Mouse (Mus musculus) neural tube, embryonic 15.5 days (tissue): ENCODE results near the gene Eno1. TPM values are rescaled to one million over a fixed set of nuclear protein-coding genes. Genes with fewer than 3 reads are reported as not detected.
"Not testable (repeated sequence)": the region's sequence is repeated elsewhere in the genome, so short reads cannot be mapped to it uniquely, and the experiment has no call there.

ENCODE experiments used
- ATAC-seq: fragments of 200-750 bp; cut with Nextera tagmentation; 2 replicates; pipeline ENCODE4 v1.8.0; 2017; ENCODE audit warnings: mild to moderate bottlenecking, moderate TSS enrichment, moderate library complexity; ENCODE audit not compliant: low FRiP score
- H3K27ac ChIP-seq: fragments of 300-500 bp; sonication (generic); replicated peaks from 2 replicates; pipeline ENCODE4 v1.5.1; 2015; ENCODE audit warnings: mild to moderate bottlenecking, inconsistent platforms
- H3K27me3 ChIP-seq: fragments of 300-500 bp; sonication (generic); replicated peaks from 2 replicates; pipeline ENCODE4 v1.6.1; 2015; ENCODE audit warnings: inconsistent platforms
- H3K36me3 ChIP-seq: fragments of 300-500 bp; sonication (generic); 2 replicates; pipeline ENCODE4 v1.6.1; 2015; ENCODE audit warnings: inconsistent platforms
- H3K4me1 ChIP-seq: fragments of 300-500 bp; sonication (generic); 2 replicates; pipeline ENCODE4 v1.6.1; 2015; ENCODE audit warnings: inconsistent platforms
- H3K4me2 ChIP-seq: fragments of 300-500 bp; sonication (generic); 2 replicates; pipeline ENCODE4 v1.6.1; 2015; ENCODE audit warnings: inconsistent platforms, mild to moderate bottlenecking, moderate library complexity
- H3K4me3 ChIP-seq: fragments of 300-500 bp; sonication (generic); replicated peaks from 2 replicates; pipeline ENCODE4 v1.5.1; 2015; ENCODE audit warnings: mild to moderate bottlenecking, inconsistent platforms
- H3K9ac ChIP-seq: fragments of 300-500 bp; sonication (generic); replicated peaks from 2 replicates; pipeline ENCODE4 v1.6.1; 2015; ENCODE audit warnings: mild to moderate bottlenecking, inconsistent platforms
- H3K9me3 ChIP-seq: fragments of 300-500 bp; sonication (generic); replicated peaks from 2 replicates; pipeline ENCODE4 v1.6.1; 2016; ENCODE audit warnings: inconsistent platforms
- WGBS: fragments of 180-500 bp; shearing (Covaris S2); methylation state at CpG from one replicate; pipeline ENCODE4 v1.1.7; 2015; ENCODE audit warnings: mixed read lengths; 5-methylcytosine and 5-hydroxymethylcytosine counted together
- polyA plus RNA-seq: library from polyadenylated mRNA; unstranded; fragments of >200 nt; fragmentation: Nextera tagmentation; extraction: Ambion mirVana; gene quantifications from 2 replicates; pipeline ENCODE4 v1.2.1, GENCODE M21; 2015

The Eno1 gene
- polyA plus RNA-seq, 1 experiment from 2014 or later = 1,173 TPM

DNA sequence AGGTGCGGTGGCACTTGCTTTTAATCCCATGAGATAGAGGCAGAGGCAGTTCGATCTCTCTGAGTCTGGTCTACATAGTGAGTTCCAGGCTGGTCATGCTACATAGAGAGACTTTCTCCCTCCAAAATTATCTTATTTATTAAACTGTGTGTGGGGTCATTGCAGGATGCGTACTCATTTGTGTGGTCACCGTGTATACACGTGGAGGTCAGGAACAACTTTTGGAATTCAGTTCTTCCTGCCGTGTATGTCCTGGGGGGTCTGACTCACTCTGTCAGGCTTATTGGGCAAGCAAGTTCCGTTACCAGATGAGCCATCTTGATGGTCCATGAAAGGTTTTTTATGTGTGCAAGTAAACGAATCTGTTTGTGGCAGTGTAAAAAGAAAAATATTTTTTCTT, 50.5 kb downstream of the Eno1 start:
- H3K27ac ChIP-seq = no peak overlapping the region
- H3K4me2 ChIP-seq = no peak overlapping the region
- no peak overlapping the region for H3K9ac ChIP-seq
- 81% methylated on average over 8 of the region's 8 CpGs for WGBS
- no peak overlapping the region for H3K4me3 ChIP-seq
- no peaks in the 10 kb centered on the region for H3K9me3 ChIP-seq
- H3K36me3 ChIP-seq = no peaks in the 10 kb centered on the region
- ATAC-seq = no peak
- H3K27me3 ChIP-seq = no peaks in the 10 kb centered on the region
- H3K4me1 ChIP-seq = peaks cover 42% of the 10 kb centered on the region

DNA sequence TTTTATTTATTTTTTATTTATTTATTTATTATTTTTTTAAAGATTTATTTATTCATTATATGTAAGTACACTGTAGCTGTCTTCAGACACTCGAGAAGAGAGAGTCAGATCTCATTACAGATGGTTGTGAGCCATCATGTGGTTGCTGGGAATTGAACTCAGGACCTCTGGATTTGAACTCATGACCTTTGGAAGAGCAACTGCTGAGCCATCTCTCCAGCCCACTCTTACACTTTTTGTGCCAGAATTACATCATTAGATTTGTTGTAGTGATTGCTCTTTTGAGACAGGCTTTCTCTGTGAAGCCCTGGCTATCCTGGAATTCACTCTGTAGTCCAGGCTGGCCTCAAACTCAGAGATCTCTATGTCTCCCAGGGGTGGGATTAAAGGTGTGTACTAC, 50.9 kb downstream of the Eno1 start:
- H3K9ac ChIP-seq, ATAC-seq, H3K4me3 ChIP-seq, H3K27ac ChIP-seq, H3K36me3 ChIP-seq, H3K4me2 ChIP-seq, H3K9me3 ChIP-seq, H3K27me3 ChIP-seq: not testable (repeated sequence)
- H3K4me1 ChIP-seq = peaks cover 42% of the 10 kb centered on the region
- WGBS = 69% methylated on average over 1 of the region's 1 CpGs

DNA sequence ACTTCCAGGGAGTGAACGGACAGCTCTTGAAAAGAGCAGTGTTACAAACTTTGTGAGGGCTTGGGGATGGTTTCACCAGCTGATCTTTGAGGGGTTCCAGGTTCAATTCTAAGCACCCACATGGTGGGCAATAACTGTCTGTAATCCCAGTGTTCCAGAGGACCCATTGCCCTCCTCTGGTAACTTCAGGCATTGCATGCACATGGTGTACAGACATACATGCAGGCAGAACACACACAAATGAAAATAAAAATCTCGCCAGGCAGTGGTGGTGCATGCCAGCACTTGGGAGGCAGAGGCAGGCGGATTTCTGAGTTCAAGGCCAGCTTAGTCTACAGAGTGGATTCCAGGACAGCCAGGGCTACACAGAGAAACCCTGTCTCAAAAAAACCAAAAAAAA, 55.4 kb downstream of the Eno1 start:
- H3K36me3 ChIP-seq = no peaks in the 10 kb centered on the region
- H3K4me3 ChIP-seq = no peak overlapping the region
- H3K4me2 ChIP-seq = no peak overlapping the region
- no peak overlapping the region for H3K9ac ChIP-seq
- no peak for ATAC-seq
- H3K9me3 ChIP-seq = no peaks in the 10 kb centered on the region
- 93% methylated on average over 3 of the region's 3 CpGs for WGBS
- no peak overlapping the region for H3K27ac ChIP-seq
- H3K27me3 ChIP-seq = no peaks in the 10 kb centered on the region
- peaks cover 22% of the 10 kb centered on the region for H3K4me1 ChIP-seq

DNA sequence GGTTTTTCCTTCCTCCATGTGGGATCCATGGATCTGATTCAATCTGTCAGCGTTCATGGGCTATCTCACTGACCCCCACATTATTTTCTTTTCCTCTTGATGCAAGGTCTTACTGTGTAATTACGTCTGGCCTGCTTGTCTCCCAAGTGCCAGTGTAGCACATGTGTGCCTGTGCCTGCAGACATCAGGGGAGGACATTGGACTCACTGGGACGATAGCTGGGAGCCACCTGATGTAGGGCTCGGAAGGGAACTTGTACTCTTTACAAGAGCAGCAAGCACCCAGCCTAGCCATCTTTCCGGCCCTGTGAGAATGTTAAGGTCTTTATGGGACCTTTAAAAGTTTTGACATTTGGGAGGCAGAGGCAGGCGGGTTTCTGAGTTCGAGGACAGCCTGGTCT, 58.3 kb downstream of the Eno1 start:
- Histone ChIP-seq H3K4me1 (0 out of 2 replicates have a peak, but pooled peaks cover 2% of the 10 kb centered on the region), H3K27me3 (no peaks in the 10 kb centered on the region), H3K27ac (no peak overlapping the region), H3K9ac (no peak overlapping the region), H3K4me2 (no peak overlapping the region), H3K36me3 (no peaks in the 10 kb centered on the region), H3K4me3 (no peak overlapping the region), H3K9me3 (no peaks in the 10 kb centered on the region)
- WGBS = 93% methylated on average over 7 of the region's 7 CpGs
- no peak for ATAC-seq

DNA sequence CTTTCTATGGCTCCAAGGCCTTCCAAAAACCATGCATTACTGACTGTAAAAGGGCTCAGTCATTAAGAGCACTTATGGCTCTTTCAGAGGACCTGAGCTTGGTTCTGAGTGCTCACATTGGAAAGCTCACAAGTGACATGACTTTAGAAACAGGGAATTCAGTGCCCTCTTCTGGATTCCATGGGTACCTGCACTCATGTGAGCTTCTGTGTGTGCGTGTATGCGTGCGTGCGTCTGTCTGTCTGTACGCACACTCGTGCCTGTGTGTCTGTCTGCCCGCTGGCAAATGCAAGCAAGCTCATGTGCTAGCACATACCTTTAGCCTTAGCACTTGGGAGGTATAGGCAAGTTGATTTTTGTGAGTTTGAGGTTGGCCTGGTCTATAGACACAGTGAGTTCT, 59.4 kb downstream of the Eno1 start:
- WGBS = 98% methylated on average over 7 of the region's 7 CpGs
- H3K9ac ChIP-seq = no peak overlapping the region
- no peaks in the 10 kb centered on the region for H3K9me3 ChIP-seq

More for the DNA sequence above, 59.4 kb downstream of the Eno1 start:
- no peak overlapping the region for H3K4me3 ChIP-seq
- ATAC-seq = no peak
- no peaks in the 10 kb centered on the region for H3K36me3 ChIP-seq
- peaks cover 2% of the 10 kb centered on the region; the same call in 1 of the 2 replicates for H3K4me1 ChIP-seq
- H3K27me3 ChIP-seq = no peaks in the 10 kb centered on the region
- no peak overlapping the region for H3K4me2 ChIP-seq
- H3K27ac ChIP-seq = no peak overlapping the region

Other genes with a start within 250 kb of the Eno1 start
- 3.3 and 6.4 TPM in 2 replicates for gene H6pd, start 227.7 kb upstream of the Eno1 start, polyA plus RNA-seq
- 0.67 and 0.74 TPM in 2 replicates for gene Gpr157, start 149.4 kb upstream of the Eno1 start, polyA plus RNA-seq
- gene Slc2a5, start 117.4 kb upstream of the Eno1 start, polyA plus RNA-seq = 2.4 and 2.7 TPM in 2 replicates
- not detected in 2 replicates for gene Slc2a7, start 87.7 kb upstream of the Eno1 start, polyA plus RNA-seq
- not detected in 2 replicates for gene Car6, start 35.4 kb upstream of the Eno1 start, polyA plus RNA-seq
- 31.8 and 34.6 TPM in 2 replicates for gene Rere, start 44.9 kb downstream of the Eno1 start, polyA plus RNA-seq